Mouse (Mus musculus) G1E (cell line): ENCODE data around the gene Nup107.
"Not testable (repeated sequence)": the region's sequence is repeated elsewhere in the genome, so short reads cannot be mapped to it uniquely, and the experiment has no call there.

ENCODE experiments used
- CTCF ChIP-seq: IDR thresholded peaks from 2 replicates; pipeline ENCODE4 v1.5.1; 2012; ENCODE audit warnings: low read depth, low read length, inconsistent platforms, mixed read lengths
- GATA1 ChIP-seq: IDR thresholded peaks from 2 replicates; pipeline ENCODE4 v1.6.1; 2012; ENCODE audit warnings: borderline replicate concordance, low read length, inconsistent platforms, mixed read lengths

DNA sequence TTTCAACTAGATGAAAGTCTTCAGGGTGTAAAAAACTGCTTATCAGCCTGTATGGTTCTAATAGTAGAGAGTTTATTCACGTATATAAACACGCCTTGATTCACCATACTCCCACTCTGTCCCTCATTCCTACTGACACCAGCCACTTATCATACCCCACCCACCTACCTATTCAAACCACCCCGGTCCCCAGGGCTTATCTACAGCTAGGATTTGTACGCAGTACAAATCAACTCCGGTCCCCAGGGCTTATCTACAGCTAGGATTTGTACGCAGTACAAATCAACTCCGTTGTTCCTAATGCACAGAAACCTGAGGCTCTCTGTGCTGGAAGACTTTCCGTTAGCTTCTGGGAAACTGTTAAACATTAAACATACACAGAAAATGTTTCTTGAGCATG lies 58.9 kb downstream of the Nup107 start:
- TF ChIP-seq CTCF, GATA1: not testable (repeated sequence)
